Mouse (Mus musculus): ENCODE results near the gene Ushbp1. TPM values are rescaled to one million over a fixed set of nuclear protein-coding genes. Genes with fewer than 3 reads are reported as not detected.
A peak's percentile ranks its signal among the peaks of the same experiment; 100 is the strongest.

Ushbp1 gene
- total and polyA plus RNA-seq, 3 experiments, result 0.04 to 0.07 TPM; not detected in 1

DNA sequence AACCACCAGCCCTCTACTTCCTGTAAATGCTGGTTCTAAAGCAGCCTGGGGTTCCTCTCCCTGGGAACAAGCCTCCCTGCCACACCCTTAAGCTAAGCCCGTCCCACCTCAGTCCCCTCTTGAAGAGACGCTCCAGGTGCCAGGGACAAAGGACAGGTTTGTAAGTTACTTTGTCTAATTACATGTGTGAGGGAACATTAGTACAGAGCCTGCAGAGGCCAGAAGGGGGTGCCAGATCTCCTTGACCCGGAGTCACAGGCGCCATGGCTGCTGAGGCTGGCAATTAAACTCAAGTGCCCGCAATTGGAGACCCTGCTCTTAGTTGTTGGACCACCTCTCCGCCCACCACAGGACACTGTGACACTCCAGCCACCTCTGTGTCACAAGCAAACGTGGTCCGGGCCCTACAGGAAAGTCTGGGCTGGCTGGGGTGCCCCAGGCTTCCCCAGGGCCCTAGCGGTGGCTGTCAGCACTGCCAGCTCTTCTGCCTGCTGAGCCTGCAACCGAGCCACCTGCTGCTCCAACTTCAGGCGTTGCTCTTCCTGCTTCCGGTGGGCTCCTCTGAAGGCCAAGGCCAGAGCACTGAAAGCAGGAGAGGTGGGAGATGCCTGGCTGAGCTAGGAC, 10.3 kb downstream of the Ushbp1 start:
- Histone ChIP-seq H3K9ac (ENCODE audit: control insufficient read depth, low read depth, low read length, poor library complexity, severe bottlenecking) (no peak overlapping the region), H3K4me3 (ENCODE audit: control insufficient read depth in 1 of 2, insufficient read depth in 1 of 2, low read depth in 2 of 2, low read length in 2 of 2) (no peak overlapping the region), H3K36me3 (ENCODE audit: control insufficient read depth in 1 of 2, insufficient read depth in 2 of 2, low read length in 2 of 2) (peaks cover 0 to 2% of the 10 kb centered on the region in 2 experiments; a peak in 1 of 4 replicates), H3K4me1 (ENCODE audit: control insufficient read depth in 1 of 2, insufficient read depth in 2 of 2, low read length in 2 of 2) (peaks cover 0 to 12% of the 10 kb centered on the region in 2 experiments; a peak in 3 of 4 replicates), H3K27me3 (ENCODE audit: control insufficient read depth in 1 of 2, insufficient read depth in 2 of 2, low read length in 2 of 2) (no peaks in the 10 kb centered on the region), H3K9me3 (replicated peaks; ENCODE audit: insufficient read depth, low read length) (no peaks in the 10 kb centered on the region), H3K27ac (ENCODE audit: control insufficient read depth, low read depth, low read length) (no peak overlapping the region), H3K79me2 (ENCODE audit: control insufficient read depth, insufficient read depth, low read length, poor library complexity) (peaks cover 10% of the 10 kb centered on the region)
- DNase-seq (ENCODE audit: low read depth, low spot score), result peak; percentile 46
- TF ChIP-seq ZC3H11A (IDR thresholded peaks at IDR 0.05; ENCODE audit: low read depth, low read length) (peak; percentile 24), E2F4 (IDR thresholded peaks at IDR 0.05; ENCODE audit: borderline replicate concordance, low read depth, low read length) (no peak), ZMIZ1 (IDR thresholded peaks at IDR 0.05; ENCODE audit: low read depth, low read length) (no peak), MYB (IDR thresholded peaks at IDR 0.05; ENCODE audit: low read depth, low read length) (no peak), KAT2A (conservative IDR thresholded peaks at IDR 0.05; ENCODE audit: low read depth, low read length) (no peak), CHD1 (IDR thresholded peaks at IDR 0.05; ENCODE audit: low read depth, low read length) (no peak), RAD21 (IDR thresholded peaks at IDR 0.05; ENCODE audit: low read depth, low read length) (peak; percentile 32), TCF12 (IDR thresholded peaks at IDR 0.05; ENCODE audit: low read depth, low read length) (no peak), SMC3 (IDR thresholded peaks at IDR 0.05; ENCODE audit: low read depth, low read length) (peak; percentile 19; the same call in 1 of the 2 replicates), CTCF (IDR thresholded peaks at IDR 0.05 in 2 of 3, conservative IDR thresholded peaks at IDR 0.05 in 1 of 3; ENCODE audit: control insufficient read depth in 1 of 3, insufficient read depth in 1 of 3, low read depth in 2 of 3, low read length in 3 of 3, poor library complexity in 1 of 3, severe bottlenecking in 1 of 3) (peak; percentile 24 to 61 (median 41); a peak in 5 of 6 replicates), EP300 (IDR thresholded peaks at IDR 0.05; ENCODE audit: low read depth in 1 of 2, low read length in 2 of 2) (no peak), GABPA (IDR thresholded peaks at IDR 0.05; ENCODE audit: low read depth, low read length) (no peak), ELF1 (IDR thresholded peaks at IDR 0.05; ENCODE audit: low read depth, low read length) (no peak)

DNA sequence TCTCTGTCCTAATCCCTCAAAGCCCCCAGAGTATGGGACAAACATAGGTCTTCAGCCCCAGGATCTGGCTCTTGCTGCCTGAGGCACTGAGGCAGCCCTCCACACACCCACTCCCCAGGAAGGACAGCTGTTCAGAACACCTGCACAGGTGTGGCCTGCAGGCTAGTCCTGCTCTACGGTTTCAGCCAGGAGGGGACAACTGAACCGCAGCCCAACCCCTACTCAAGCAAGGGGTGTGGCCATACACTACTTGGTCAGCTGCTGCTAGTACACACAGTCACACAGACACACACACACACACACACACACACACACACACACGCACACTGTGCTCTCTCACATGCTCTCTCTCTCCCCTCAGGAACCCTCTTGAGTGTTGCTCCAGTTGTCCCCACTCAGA, 11.7 kb downstream of the Ushbp1 start:
- no peak overlapping the region for H3K27ac ChIP-seq (ENCODE audit: control insufficient read depth, low read depth, low read length)
- H3K79me2 ChIP-seq (ENCODE audit: control insufficient read depth, insufficient read depth, low read length, poor library complexity), result peaks cover 10% of the 10 kb centered on the region
- H3K27me3 ChIP-seq (ENCODE audit: control insufficient read depth in 1 of 2, insufficient read depth in 2 of 2, low read length in 2 of 2), result no peaks in the 10 kb centered on the region
- TF ChIP-seq KAT2A (conservative IDR thresholded peaks at IDR 0.05; ENCODE audit: low read depth, low read length), result no peak
- no peak for TF ChIP-seq CTCF (IDR thresholded peaks at IDR 0.05 in 2 of 3, conservative IDR thresholded peaks at IDR 0.05 in 1 of 3; ENCODE audit: control insufficient read depth in 1 of 3, insufficient read depth in 1 of 3, low read depth in 2 of 3, low read length in 3 of 3, poor library complexity in 1 of 3, severe bottlenecking in 1 of 3)
- TF ChIP-seq E2F4 (IDR thresholded peaks at IDR 0.05; ENCODE audit: borderline replicate concordance, low read depth, low read length), result no peak
- no peak for TF ChIP-seq USF1 (IDR thresholded peaks at IDR 0.05; ENCODE audit: low read depth, low read length)
- TF ChIP-seq BHLHE40 (IDR thresholded peaks at IDR 0.05; ENCODE audit: borderline replicate concordance, low read depth, low read length), result no peak
- no peak for TF ChIP-seq ETS1 (IDR thresholded peaks at IDR 0.05; ENCODE audit: low read depth, low read length)
- TF ChIP-seq ZMIZ1 (IDR thresholded peaks at IDR 0.05; ENCODE audit: low read depth, low read length), result no peak
- no peak for TF ChIP-seq ZC3H11A (IDR thresholded peaks at IDR 0.05; ENCODE audit: low read depth, low read length)
- no peak for TF ChIP-seq CHD2 (IDR thresholded peaks at IDR 0.05; ENCODE audit: low read length)
- H3K4me3 ChIP-seq (ENCODE audit: control insufficient read depth in 1 of 2, insufficient read depth in 1 of 2, low read depth in 2 of 2, low read length in 2 of 2), result no peak overlapping the region
- peaks cover 0 to 2% of the 10 kb centered on the region in 2 experiments; a peak in 1 of 4 replicates for H3K36me3 ChIP-seq (ENCODE audit: control insufficient read depth in 1 of 2, insufficient read depth in 2 of 2, low read length in 2 of 2)
- H3K9me3 ChIP-seq (replicated peaks; ENCODE audit: insufficient read depth, low read length), result no peaks in the 10 kb centered on the region
- no peak for DNase-seq (ENCODE audit: low read depth, low spot score)
- no peak overlapping the region for H3K9ac ChIP-seq (ENCODE audit: control insufficient read depth, low read depth, low read length, poor library complexity, severe bottlenecking)
- peaks cover 0 to 15% of the 10 kb centered on the region in 2 experiments; a peak in 3 of 4 replicates for H3K4me1 ChIP-seq (ENCODE audit: control insufficient read depth in 1 of 2, insufficient read depth in 2 of 2, low read length in 2 of 2)

All from MEL (cell line).